Mouse (Mus musculus) kidney, postnatal 0 days (tissue): Measurements from ENCODE around the gene Katnb1. TPM values are rescaled to one million over a fixed set of nuclear protein-coding genes. Genes with fewer than 3 reads are reported as not detected.

Source experiments
- ATAC-seq: fragments of 200-750 bp; cut with Nextera tagmentation; replicated peaks from 2 replicates; pipeline ENCODE4 v1.8.0; 2017; ENCODE audit warnings: low read depth, moderate number of reproducible peaks, moderate TSS enrichment, moderate library complexity; ENCODE audit not compliant: low FRiP score
- DNase-seq: peaks from one replicate; pipeline ENCODE4 v3.0.0-alpha.2; 2016; ENCODE audit warnings: low spot score
- H3K27ac ChIP-seq: fragments of 300-500 bp; sonication (generic); 2 replicates; pipeline ENCODE4 v1.5.1; 2014; ENCODE audit warnings: mild to moderate bottlenecking
- H3K27me3 ChIP-seq: fragments of 300-500 bp; sonication (generic); 2 replicates; pipeline ENCODE4 v1.6.1; 2014; ENCODE audit warnings: low read length, mixed read lengths; ENCODE audit not compliant: insufficient read depth
- H3K36me3 ChIP-seq: fragments of 300-500 bp; sonication (generic); 2 replicates; pipeline ENCODE4 v1.6.1; 2014; ENCODE audit warnings: low read length, mixed read lengths; ENCODE audit not compliant: insufficient read depth
- H3K4me1 ChIP-seq: fragments of 300-500 bp; sonication (generic); replicated peaks from 2 replicates; pipeline ENCODE4 v1.6.1; 2014; ENCODE audit warnings: antibody characterized with exemption, low read length, mixed read lengths; ENCODE audit not compliant: insufficient read depth
- H3K4me2 ChIP-seq: fragments of 300-500 bp; sonication (generic); 2 replicates; pipeline ENCODE4 v1.6.1; 2014; ENCODE audit warnings: mild to moderate bottlenecking, low read length, moderate library complexity, mixed read lengths
- H3K4me3 ChIP-seq: fragments of 300-500 bp; sonication (generic); replicated peaks from 2 replicates; pipeline ENCODE4 v1.5.1; 2014; ENCODE audit warnings: low read depth, low read length
- H3K9ac ChIP-seq: fragments of 300-500 bp; sonication (generic); 2 replicates; pipeline ENCODE4 v1.6.1; 2014; ENCODE audit warnings: low read depth, low read length
- H3K9me3 ChIP-seq: fragments of 300-500 bp; sonication (generic); replicated peaks from 2 replicates; pipeline ENCODE4 v1.6.1; 2016; ENCODE audit warnings: low read length, inconsistent platforms, mixed read lengths
- CTCF ChIP-seq: IDR thresholded peaks from 2 replicates; pipeline ENCODE4 v1.5.1; 2016; ENCODE audit warnings: antibody characterized with exemption, low read depth, mild to moderate bottlenecking, moderate library complexity
- WGBS: fragments of 180-500 bp; shearing (Covaris S2); extraction: QIAGEN DNeasy Blood & Tissue Kit; methylation state at CpG from one replicate; pipeline ENCODE4 v1.1.7; 2014; 5-methylcytosine and 5-hydroxymethylcytosine counted together
- polyA plus RNA-seq: library from polyadenylated mRNA; unstranded; fragments of >200 nt; fragmentation: Nextera tagmentation; extraction: Ambion mirVana; gene quantifications from 2 replicates; pipeline ENCODE4 v1.2.1, GENCODE M21; 2015

The Katnb1 gene
- 21.2 and 22.9 TPM in 2 replicates for polyA plus RNA-seq

DNA sequence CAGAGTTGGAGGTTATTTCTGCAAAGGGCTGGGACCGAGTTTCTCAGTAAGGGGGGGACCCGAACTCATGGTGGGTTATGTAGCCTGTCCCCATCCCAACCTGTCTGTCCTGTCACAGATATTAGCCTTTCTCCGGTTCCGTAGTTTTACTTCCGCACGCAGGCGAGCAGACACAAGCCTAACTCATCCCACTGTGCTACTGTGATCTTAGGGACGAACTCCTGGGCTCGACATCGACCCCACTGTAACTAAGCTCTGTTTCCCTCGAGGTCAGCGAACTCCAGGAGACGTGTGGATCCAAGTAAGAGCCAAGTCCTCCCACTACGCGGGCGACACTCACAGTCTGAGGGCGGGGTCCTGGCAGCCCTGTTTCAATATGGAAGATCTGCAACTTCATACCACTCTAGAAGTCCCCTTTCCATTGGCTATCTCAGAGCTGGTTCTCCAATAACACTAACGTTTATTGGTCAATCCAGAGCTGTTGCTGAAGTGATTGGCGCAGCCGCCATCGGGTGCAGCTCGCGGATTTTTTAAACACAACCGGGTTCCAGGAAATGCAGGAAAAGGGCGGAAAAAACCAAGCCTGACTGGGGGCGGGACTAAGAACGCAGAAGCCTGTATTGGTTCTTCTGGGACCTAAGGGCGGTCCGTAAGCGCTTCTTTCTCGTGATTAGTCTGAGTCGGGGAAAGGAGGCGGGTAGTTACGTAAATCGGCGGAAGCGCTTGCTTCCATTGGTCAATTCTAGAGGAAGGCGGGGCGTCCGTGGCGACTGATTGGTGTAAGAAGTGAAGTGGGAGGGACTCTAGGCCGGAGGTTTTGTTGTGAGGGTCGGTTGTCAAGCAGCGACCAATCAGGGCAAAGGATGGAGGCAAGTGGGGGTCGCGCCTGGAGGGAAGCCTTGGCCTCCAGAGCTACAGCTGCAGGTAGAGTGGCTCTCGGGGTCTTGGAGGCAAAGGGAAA, at the start of gene Katnb1:
Gene Katnb1 (plus strand): TSS at position 806 of the 961 bp plus-strand sequence.
- Histone ChIP-seq H3K36me3 (no peaks in the 10 kb centered on the region), H3K27ac (peak within 1 kb of the TSS; percentile 81), H3K9ac (peak within 1 kb of the TSS; percentile 67), H3K4me2 (peak within 1 kb of the TSS; percentile 88), H3K27me3 (no peaks in the 10 kb centered on the region), H3K9me3 (no peaks in the 10 kb centered on the region), H3K4me3 (peak within 1 kb of the TSS; percentile 78), H3K4me1 (no peaks in the 10 kb centered on the region; the same call in 1 of the 2 replicates)
- ATAC-seq (peak; percentile 97), DNase-seq (peak; percentile 100)
- WGBS, result under 1% methylated on average over 47 of the region's 47 CpGs
- no peak for TF ChIP-seq CTCF

DNA sequence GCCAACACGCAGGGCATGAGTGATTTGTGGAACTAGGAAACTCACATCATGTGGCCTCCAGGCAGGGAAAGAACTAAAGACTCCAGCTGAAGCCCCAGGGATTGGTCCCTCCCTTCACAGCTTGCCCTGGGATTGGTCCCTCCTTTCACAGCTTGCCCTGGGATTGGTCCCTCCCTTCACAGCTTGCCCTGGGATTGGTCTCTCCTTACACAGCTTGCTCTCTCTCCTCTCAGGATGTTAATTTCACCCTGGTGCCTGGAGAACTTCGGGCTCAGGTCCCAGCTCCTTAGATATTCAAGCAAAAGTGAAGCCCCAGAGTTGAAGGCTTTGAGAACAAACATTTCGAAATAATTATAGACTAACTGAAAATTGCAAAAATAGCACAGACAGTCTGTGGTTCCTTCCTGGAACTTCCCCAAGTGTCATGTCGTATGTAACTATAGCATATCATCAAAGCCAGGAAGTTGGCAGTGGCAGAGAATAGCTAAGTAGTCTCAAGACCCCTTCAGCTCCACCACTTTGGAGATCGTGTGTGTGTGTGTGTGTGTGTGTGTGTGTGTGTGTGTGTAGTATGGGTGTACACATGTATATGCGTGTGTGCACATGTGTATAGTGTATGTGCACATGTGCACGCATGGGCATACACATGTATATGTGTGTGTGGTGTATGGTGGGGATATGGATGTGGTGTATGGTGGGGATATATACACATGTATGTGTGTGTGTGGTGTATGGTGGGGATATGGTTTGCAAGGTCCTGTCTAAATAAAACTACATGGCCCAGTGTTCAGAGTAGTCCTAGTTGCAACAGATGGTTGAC, 43.7 kb upstream of the Katnb1 start:
- Histone ChIP-seq H3K9me3 (no peaks in the 10 kb centered on the region), H3K4me2 (no peak overlapping the region), H3K27ac (no peak overlapping the region), H3K27me3 (no peaks in the 10 kb centered on the region), H3K4me1 (0 out of 2 replicates have a peak, but pooled peaks cover 5% of the 10 kb centered on the region), H3K36me3 (no peaks in the 10 kb centered on the region), H3K9ac (no peak overlapping the region), H3K4me3 (no peak overlapping the region)
- WGBS, result 50% methylated on average over 7 of the region's 7 CpGs
- DNase-seq, result peak; percentile 69
- no peak for TF ChIP-seq CTCF
- ATAC-seq, result 0 out of 2 replicates have a peak, but pooled peaks have one; percentile 71

DNA sequence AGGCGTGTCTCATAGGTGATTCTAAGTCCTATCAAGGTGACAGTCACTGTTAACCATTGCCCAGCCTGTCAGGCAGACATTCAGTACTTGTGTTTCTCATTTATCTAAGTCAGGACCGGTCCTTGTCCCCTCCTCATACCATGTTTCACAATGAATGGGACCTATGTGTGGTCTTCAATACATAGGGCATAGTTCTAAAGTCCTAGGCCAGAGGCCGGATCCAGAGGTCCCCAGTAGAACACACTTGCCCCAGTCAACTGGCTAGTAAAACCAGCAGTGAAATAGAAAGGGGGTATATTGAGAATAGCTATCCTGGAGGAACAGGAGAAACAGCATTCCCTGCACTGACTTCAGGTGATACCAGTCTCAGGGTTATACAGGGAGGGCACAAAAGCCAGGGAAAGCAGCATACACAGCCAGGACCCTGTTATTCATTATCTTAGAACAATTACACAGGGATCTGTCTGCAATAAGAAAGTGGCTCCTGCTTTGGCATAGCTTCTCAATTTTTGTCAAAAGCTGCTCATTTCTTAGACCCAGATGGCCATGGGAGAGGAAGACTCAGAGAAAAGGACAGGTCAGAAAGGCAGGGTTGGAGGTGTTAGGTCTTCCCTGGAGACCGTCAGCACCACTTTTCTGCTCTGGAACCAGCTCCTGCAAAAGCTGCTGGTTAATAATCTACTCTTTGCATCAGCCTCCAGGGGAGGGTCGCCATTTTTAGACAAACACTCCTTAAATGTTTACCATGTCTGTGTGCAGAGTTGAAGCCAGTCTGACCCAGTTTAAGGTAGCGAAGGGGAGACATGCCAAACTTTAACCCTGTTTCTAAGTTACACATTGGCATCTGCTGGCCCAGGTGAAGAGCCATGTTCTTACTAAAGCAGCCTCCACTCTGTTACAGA, 38.9 kb upstream of the Katnb1 start:
- 0 out of 2 replicates have a peak, but pooled peaks cover 7% of the 10 kb centered on the region for H3K4me1 ChIP-seq
- H3K27ac ChIP-seq, result peak overlapping the region; percentile 88
- H3K9me3 ChIP-seq, result no peaks in the 10 kb centered on the region
- no peaks in the 10 kb centered on the region for H3K36me3 ChIP-seq
- 52% methylated on average over 6 of the region's 6 CpGs for WGBS
- TF ChIP-seq CTCF, result no peak
- no peaks in the 10 kb centered on the region for H3K27me3 ChIP-seq
- ATAC-seq (peak; percentile 77), DNase-seq (no peak)
- H3K9ac ChIP-seq, result no peak overlapping the region
- no peak overlapping the region for H3K4me3 ChIP-seq
- H3K4me2 ChIP-seq, result no peak overlapping the region

- Histone ChIP-seq H3K27me3 (no peaks in the 10 kb centered on the region), H3K4me1 (0 out of 2 replicates have a peak, but pooled peaks cover 7% of the 10 kb centered on the region), H3K4me2 (no peak overlapping the region), H3K4me3 (no peak overlapping the region), H3K27ac (no peak overlapping the region), H3K9ac (no peak overlapping the region), H3K9me3 (no peaks in the 10 kb centered on the region), H3K36me3 (no peaks in the 10 kb centered on the region)
- 73% methylated on average over 4 of the region's 4 CpGs for WGBS
- ATAC-seq (no peak), DNase-seq (no peak)
- TF ChIP-seq CTCF, result no peak
Measured at GRCm38 (mm10) chr8:95044811-95045210, 36.2 kb upstream of the Katnb1 start.

GRCm38 (mm10) chr8:95046982-95047381, 34.0 kb upstream of the Katnb1 start:
- WGBS, result 52% methylated on average over 3 of the region's 3 CpGs
- no peak for ATAC-seq
- no peaks in the 10 kb centered on the region for H3K9me3 ChIP-seq
- H3K27me3 ChIP-seq, result no peaks in the 10 kb centered on the region
- DNase-seq, result no peak
- H3K9ac ChIP-seq, result no peak overlapping the region
- H3K4me2 ChIP-seq, result no peak overlapping the region
- H3K4me1 ChIP-seq, result 0 out of 2 replicates have a peak, but pooled peaks cover 3% of the 10 kb centered on the region
- H3K4me3 ChIP-seq, result no peak overlapping the region
- no peaks in the 10 kb centered on the region for H3K36me3 ChIP-seq
- no peak for TF ChIP-seq CTCF
- H3K27ac ChIP-seq, result no peak overlapping the region
